Mouse (Mus musculus) heart, adult 2 months (tissue): ENCODE data around the gene Prr14.

Experiments used
- CTCF ChIP-seq: fragments of 200-600 bp; IDR thresholded peaks from 2 replicates; pipeline ENCODE4 v1.8.1; 2022; ENCODE audit warnings: antibody characterized with exemption, mild to moderate bottlenecking, moderate library complexity
- EP300 ChIP-seq: fragments of 200-500 bp; IDR thresholded peaks from 2 replicates; pipeline ENCODE4 v1.6.1; 2011; ENCODE audit warnings: low read depth, low read length, control low read depth; ENCODE audit not compliant: insufficient read depth
- POLR2A ChIP-seq: fragments of 200-500 bp; IDR thresholded peaks from 2 replicates; pipeline ENCODE4 v1.6.1; 2011; ENCODE audit warnings: mild to moderate bottlenecking, low read depth, low read length, control low read depth; ENCODE audit not compliant: insufficient read depth

DNA sequence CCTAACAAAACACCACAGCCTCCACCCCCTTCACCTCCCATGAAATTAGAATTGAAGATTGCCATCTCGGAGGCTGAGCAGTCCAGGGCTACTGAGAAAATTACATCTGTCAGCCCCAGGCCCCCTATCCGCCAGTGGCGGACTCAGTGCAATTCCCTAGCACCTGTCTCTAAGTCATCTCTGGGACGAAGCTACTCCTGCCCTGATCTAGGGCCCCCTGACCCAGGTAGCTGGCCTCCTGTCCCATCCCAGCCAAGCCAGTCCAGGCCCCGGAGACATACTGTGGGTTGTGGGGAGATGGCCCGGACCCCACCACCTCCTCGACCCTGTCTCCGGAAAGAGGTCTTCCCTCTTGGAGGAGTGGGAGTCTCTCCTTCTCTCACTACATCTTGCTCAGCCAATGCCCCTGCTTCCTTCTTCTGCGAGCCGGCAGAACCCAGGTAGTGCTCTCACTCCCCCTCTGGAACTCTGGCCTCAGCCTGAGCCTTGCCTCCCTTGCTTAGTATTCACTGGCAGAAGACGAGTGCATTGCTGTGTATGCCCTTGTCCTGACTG is 15.9 kb downstream of the Prr14 start:
- TF ChIP-seq CTCF (no peak), EP300 (no peak), POLR2A (no peak)
